Mouse (Mus musculus): Measurements from ENCODE around the gene Psmb3.

DNA sequence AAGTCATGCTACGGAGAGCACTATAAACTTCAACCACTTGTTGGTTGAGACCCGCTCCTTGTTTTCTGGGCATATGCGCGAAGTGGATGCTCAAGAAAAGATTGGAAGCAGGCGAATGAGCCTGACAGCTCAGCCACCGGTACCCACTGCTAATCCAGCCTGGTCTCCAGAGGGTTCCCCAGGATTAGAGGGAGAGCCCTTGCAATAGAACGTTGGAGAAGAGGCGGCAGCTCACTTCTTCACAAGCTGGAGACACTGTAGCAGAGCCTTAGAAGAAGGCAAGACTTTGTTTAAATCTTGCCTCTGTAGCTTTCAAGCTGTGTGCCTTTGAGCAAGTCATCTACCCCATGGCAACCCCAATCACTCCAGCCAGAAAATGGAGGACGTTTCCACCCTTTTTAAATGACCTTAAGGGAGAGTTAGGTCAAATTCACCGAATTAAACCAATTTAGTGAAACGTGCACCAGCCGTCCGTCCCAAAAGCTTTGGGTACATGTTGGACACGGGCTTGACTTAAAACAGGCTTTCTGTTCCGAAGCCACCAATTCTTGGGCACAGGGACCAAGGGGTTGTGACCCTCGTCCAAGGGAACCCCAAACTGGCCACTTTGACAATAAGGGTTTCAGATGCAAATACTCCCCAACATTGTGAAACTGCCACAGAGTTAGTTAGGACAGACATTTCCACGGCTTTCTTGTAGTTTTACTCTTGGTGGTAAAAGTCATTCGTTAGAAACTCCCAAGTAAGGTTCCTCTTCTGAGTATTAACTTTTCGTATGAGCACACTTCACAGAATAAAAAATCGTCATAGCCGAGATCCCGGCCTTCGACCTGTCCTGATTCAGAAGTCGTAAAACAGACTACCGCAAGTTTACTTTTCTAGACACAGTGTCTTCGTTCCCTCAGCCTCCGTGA lies 42.2 kb upstream of the Psmb3 start:
- TF ChIP-seq POLR2A (IDR thresholded peaks at IDR 0.05; ENCODE audit: insufficient read depth, low read length) = no peak
- TF ChIP-seq CTCF (IDR thresholded peaks at IDR 0.05; ENCODE audit: low read depth, low read length) = no peak
- no peak for TF ChIP-seq EP300 (IDR thresholded peaks at IDR 0.05; ENCODE audit: insufficient read depth, low read depth, low read length)

Measured in ES-Bruce4 (cell line).